Mouse (Mus musculus): ENCODE data around the gene Erlin1.

DNA sequence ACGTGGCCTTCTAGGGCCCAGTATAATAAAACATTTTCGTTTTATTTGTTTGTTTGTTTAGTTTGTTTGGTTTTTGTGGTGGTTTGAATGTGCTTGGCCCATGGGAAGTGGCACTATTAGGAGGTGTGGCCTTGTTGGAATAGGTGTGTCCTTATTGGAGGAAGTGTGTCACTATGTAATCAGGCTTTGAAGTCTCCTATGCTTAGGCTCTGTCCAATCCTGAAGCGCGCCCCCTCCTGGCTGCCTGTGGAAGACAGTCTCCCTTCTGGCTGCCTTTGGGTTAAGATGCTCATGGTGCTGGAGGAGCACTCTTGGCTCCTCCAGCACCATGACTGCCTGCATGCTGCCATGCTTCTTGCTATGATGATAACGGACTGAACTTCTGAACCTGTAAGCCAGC, 46.5 kb downstream of the Erlin1 start:
- TF ChIP-seq CTCF (IDR thresholded peaks at IDR 0.05; ENCODE audit: control insufficient read depth, insufficient read depth, low read length) (no peak; the same call in 1 of the 2 replicates), POLR2A (IDR thresholded peaks at IDR 0.05; ENCODE audit: borderline replicate concordance, control insufficient read depth, low read depth, low read length) (no peak)
